Mouse (Mus musculus) liver, postnatal 0 days (tissue): Measurements from ENCODE around the gene Gorab.

ENCODE experiments used
- CTCF ChIP-seq: sonication (generic); IDR thresholded peaks from 2 replicates; pipeline ENCODE4 v1.5.1; 2016; ENCODE audit warnings: antibody characterized with exemption, low read depth
- EP300 ChIP-seq: IDR thresholded peaks from 2 replicates; pipeline ENCODE4 v1.6.1; 2016; ENCODE audit warnings: antibody characterized with exemption, low read depth, mild to moderate bottlenecking

- TF ChIP-seq CTCF (no peak), EP300 (no peak)
Observed at GRCm38 (mm10) chr1:163376818-163377581, 26.5 kb downstream of the Gorab start.
